Mouse (Mus musculus) layer of hippocampus, adult 8-10 months (tissue): ENCODE results near the gene Ercc8. TPM values are rescaled to one million over a fixed set of nuclear protein-coding genes. Genes with fewer than 3 reads are reported as not detected.

Source experiments
- DNase-seq, 2 experiments: peaks; one replicate each; pipeline ENCODE4 v3.0.0; 2022; ENCODE audit warnings: low spot score in 2 of 2
- total RNA-seq, 4 experiments: library from RNA; stranded (reverse); gene quantifications; 2 replicates each; pipeline ENCODE4 v1.2.4; 2022

The Ercc8 gene
- total RNA-seq, 4 experiments from 2014 or later = 15.3 to 19.8 (median 16.2) TPM

GRCm38 (mm10) chr13:108215231-108215780, 56.8 kb downstream of the Ercc8 start:
- DNase-seq = no peak

DNA sequence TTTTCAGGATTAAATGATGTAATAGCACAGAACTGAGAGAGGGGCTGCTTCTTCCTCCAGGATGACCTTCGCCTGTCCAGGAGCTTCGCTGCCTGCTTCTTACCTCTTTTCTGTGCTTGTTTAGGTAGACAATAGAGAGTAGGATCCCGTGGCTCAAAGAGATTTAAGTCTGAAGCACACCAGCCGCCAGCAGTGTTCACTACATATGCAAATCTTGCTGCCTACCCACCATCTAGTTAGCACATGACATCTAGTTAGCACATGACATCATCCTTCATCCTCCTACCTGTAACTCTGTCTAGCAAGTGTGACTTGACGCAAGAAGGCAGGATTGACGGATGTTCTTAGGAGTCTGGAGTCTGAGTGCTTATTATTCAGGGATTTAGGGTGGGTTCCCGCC, 61.2 kb downstream of the Ercc8 start:
- DNase-seq = no peak

DNA sequence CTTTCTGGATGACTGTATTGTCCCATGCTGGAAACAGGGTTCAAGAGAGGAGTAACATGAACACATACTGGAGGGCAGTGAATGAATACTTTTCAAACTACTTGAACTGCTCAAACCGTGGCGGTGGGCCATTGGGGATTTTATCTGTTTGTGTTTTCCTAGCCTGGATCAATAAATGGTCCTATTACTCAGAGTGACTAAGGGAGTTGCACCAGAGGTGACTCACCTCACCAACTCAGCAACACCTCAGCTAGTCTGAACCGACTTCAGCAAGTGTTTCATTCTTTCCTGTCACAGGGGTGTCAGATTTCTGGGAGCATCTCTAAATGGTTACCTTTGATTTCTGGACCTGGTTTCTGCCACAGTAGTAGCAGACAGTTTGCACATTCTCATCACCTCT, 70.7 kb downstream of the Ercc8 start:
- DNase-seq = no peak

GRCm38 (mm10) chr13:108229634-108230330, 71.3 kb downstream of the Ercc8 start:
- DNase-seq = no peak

DNA sequence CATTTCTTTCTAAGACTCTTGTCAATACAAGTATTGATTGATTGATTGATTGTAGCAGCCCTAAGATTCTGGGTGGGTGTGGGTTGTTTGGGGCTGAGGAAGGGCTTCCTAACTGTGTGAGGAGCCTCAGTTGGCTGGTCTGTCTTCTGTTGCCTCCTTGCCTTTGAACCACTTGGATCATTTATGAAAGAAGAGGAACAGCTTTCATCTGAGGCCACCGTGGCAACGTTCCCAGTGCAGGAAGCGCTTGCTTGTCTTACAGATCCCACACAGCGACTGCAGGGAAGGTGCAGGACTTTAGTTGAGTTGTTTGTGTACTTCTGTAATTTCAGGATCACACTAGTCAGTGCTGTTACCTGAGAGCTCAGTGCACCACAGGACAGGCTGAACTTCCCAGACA, 81.5 kb downstream of the Ercc8 start:
- no peak for DNase-seq

- DNase-seq = no peak
Measured at GRCm38 (mm10) chr13:108241715-108242114, 83.2 kb downstream of the Ercc8 start.

Other genes with a start within 250 kb of the Ercc8 start
- 10 to 100 TPM; 44.2 to 69.0 (median 58.4) TPM for gene Smim15, start 114.3 kb upstream of the Ercc8 start, total RNA-seq
- 10 to 100 TPM; 16.1 to 21.8 (median 19.8) TPM for gene Ndufaf2, start 108 bp upstream of the Ercc8 start, total RNA-seq
- gene Elovl7, start 55.7 kb downstream of the Ercc8 start, total RNA-seq = 1 to 10 TPM; 7.2 to 7.8 (median 7.4) TPM
- under 1 TPM; 0.17 to 0.34 (median 0.25) TPM for gene Depdc1b, start 157.6 kb downstream of the Ercc8 start, total RNA-seq